Mouse (Mus musculus): ENCODE data around the gene Olig1.

DNA sequence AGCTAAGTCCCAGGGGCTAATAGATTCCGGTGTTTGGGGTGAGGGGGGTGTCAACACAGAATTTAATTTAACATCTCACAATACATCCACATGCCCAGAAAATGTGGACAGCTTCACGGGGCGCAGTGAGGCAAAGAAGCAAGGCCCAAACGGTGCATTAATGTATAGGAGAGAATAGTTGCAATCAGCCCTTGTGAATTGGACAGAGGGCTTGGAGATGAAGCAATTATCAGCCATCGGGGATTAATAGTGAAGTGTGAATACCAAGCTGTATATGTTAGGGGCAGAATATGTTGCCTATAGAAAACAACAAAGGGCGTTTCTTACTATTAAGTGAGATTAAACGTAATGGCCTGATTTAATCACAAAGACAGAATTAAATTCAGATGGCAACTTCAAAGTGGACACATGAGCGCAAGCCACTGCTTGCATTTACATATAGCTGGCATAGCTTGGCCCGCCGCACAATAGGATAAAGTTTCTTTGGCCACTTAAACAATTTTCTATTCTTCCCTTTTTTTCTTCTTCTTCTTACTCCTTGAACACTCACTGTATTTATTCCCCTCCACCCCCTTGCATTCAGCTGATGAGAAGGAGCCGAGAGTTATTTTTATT, 23.3 kb downstream of the Olig1 start:
- no peak for TF ChIP-seq CTCF (IDR thresholded peaks at IDR 0.05)
- TF ChIP-seq EP300 (IDR thresholded peaks at IDR 0.05) = no peak

Data from lung, postnatal 0 days (tissue).